Mouse (Mus musculus) liver, embryonic 16.5 days (tissue): Measurements from ENCODE around the gene Gpank1. TPM values are rescaled to one million over a fixed set of nuclear protein-coding genes. Genes with fewer than 3 reads are reported as not detected.
"Not testable (repeated sequence)": the region's sequence is repeated elsewhere in the genome, so short reads cannot be mapped to it uniquely, and the experiment has no call there.

Experiments
- ATAC-seq: fragments of 200-750 bp; cut with Nextera tagmentation; 2 replicates; pipeline ENCODE4 v1.8.0; 2017; ENCODE audit warnings: low read depth, mild to moderate bottlenecking, moderate number of reproducible peaks, moderate library complexity
- H3K27ac ChIP-seq: fragments of 300-500 bp; sonication (generic); 2 replicates; pipeline ENCODE4 v1.5.1; 2014; ENCODE audit warnings: mild to moderate bottlenecking, low read length
- H3K27me3 ChIP-seq: fragments of 300-500 bp; sonication (generic); 2 replicates; pipeline ENCODE4 v1.6.1; 2014; ENCODE audit warnings: low read depth, low read length, mixed read lengths; ENCODE audit not compliant: control insufficient read depth, insufficient read depth
- H3K36me3 ChIP-seq: fragments of 300-500 bp; sonication (generic); 2 replicates; pipeline ENCODE4 v1.6.1; 2014; ENCODE audit warnings: mild to moderate bottlenecking; ENCODE audit not compliant: control insufficient read depth, insufficient read depth
- H3K4me1 ChIP-seq: fragments of 300-500 bp; sonication (generic); 2 replicates; pipeline ENCODE4 v1.6.1; 2014; ENCODE audit warnings: low read depth, low read length, mixed read lengths; ENCODE audit not compliant: control insufficient read depth
- H3K4me2 ChIP-seq: fragments of 300-500 bp; sonication (generic); 2 replicates; pipeline ENCODE4 v1.6.1; 2014; ENCODE audit warnings: low read depth, low read length, mixed read lengths
- H3K4me3 ChIP-seq: fragments of 300-500 bp; sonication (generic); 2 replicates; pipeline ENCODE4 v1.5.1; 2014; ENCODE audit warnings: low read depth, mild to moderate bottlenecking, low read length
- H3K9ac ChIP-seq: fragments of 300-500 bp; sonication (generic); 2 replicates; pipeline ENCODE4 v1.6.1; 2014; ENCODE audit warnings: low read depth, low read length
- H3K9me3 ChIP-seq: fragments of 300-500 bp; sonication (generic); replicated peaks from 2 replicates; pipeline ENCODE4 v1.6.1; 2016; ENCODE audit warnings: low read length; ENCODE audit not compliant: control insufficient read depth
- WGBS: fragments of 180-500 bp; shearing (Covaris S2); extraction: QIAGEN DNeasy Blood & Tissue Kit; methylation state at CpG from one replicate; pipeline ENCODE4 v1.1.7; 2014; ENCODE audit not compliant: insufficient replicate concordance; 5-methylcytosine and 5-hydroxymethylcytosine counted together
- polyA plus RNA-seq: library from polyadenylated mRNA; unstranded; fragments of >200 nt; fragmentation: Nextera tagmentation; extraction: Ambion mirVana; gene quantifications from 2 replicates; pipeline ENCODE4 v1.2.1, GENCODE M21; 2015

Gpank1 gene
- polyA plus RNA-seq, 1 experiment from 2014 or later = 12.9 TPM

DNA sequence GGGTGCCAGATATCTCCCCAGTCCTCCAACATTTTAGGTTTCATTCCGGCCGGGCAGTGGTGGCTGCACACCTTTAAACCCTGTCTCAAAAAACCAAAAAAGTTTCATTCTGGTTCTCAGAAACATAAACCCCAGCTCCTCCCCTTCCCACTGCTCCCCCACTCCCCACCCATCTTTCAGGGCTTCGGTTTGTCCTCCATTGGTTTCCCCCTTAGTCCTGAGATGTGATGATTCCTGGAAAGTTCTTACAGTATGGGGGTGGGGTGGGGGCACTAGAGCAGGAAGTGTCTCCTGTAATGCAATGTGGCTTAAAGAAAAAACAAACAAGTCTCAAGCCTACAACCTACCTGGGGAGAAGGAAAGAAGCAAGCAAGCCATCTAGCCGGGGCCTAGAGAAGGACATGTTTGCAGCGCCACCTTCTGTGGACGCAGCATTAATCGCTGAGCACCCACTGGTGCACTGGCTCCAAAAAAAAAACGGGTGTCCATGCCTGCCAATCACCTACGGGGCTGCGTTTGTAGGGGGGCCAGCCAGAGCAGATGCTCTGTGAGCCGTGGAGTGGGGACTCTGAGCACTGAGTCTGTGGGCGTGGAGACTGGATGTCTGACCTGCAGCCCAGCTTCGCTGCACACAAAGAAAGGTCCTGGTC lies 15.4 kb upstream of the Gpank1 start:
- peaks cover 18% of the 10 kb centered on the region for H3K36me3 ChIP-seq
- H3K4me2 ChIP-seq = 0 out of 2 replicates have a peak overlapping the region, but pooled peaks have one; percentile 9
- peak overlapping the region; percentile 21; the same call in 1 of the 2 replicates for H3K9ac ChIP-seq
- no peak overlapping the region for H3K4me3 ChIP-seq
- WGBS = 25% methylated on average over 13 of the region's 13 CpGs
- H3K4me1 ChIP-seq = peaks cover 38% of the 10 kb centered on the region
- no peak for ATAC-seq
- H3K9me3 ChIP-seq = no peaks in the 10 kb centered on the region
- no peaks in the 10 kb centered on the region for H3K27me3 ChIP-seq
- H3K27ac ChIP-seq = peak overlapping the region; percentile 70

GRCm38 (mm10) chr17:35106522-35106921 lies 14.7 kb upstream of the Gpank1 start:
- ATAC-seq = no peak
- no peak overlapping the region for H3K4me3 ChIP-seq
- no peak overlapping the region for H3K4me2 ChIP-seq
- peaks cover 11% of the 10 kb centered on the region for H3K36me3 ChIP-seq
- H3K9ac ChIP-seq = no peak overlapping the region
- H3K9me3 ChIP-seq = no peaks in the 10 kb centered on the region
- WGBS = 60% methylated on average over 3 of the region's 3 CpGs
- no peaks in the 10 kb centered on the region for H3K27me3 ChIP-seq
- no peak overlapping the region for H3K27ac ChIP-seq
- peaks cover 38% of the 10 kb centered on the region for H3K4me1 ChIP-seq

DNA sequence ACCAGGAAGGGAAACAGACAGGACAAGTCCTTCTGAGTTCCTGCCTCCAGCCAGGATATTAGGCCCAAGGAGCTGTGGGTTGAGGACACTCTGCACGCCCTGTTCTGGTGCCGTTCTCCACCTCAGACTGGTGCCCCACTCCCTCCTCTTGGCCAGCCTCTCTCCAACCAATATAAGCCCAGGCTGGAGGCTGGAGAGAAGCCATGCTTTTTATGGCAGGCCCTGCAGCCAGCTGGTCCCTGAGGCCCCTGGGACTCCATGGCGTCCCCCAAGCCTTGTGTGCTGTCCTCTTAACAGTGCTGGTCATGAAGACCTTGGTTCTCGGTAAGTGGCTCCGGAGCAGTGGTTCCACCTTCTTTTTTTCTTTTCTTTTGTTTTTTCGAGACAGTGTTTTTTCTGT lies 13.2 kb upstream of the Gpank1 start, which contains the start of gene Ly6g5c:
TSS of gene Ly6g5c (plus strand) at position 183 of the 400 bp plus-strand sequence.
- ATAC-seq = no peak
- H3K27me3 ChIP-seq = no peaks in the 10 kb centered on the region
- no peak within 1 kb of the TSS for H3K4me3 ChIP-seq
- WGBS = 78% methylated on average over 6 of the region's 6 CpGs
- no peaks in the 10 kb centered on the region for H3K9me3 ChIP-seq
- H3K4me2 ChIP-seq = no peak within 1 kb of the TSS
- H3K36me3 ChIP-seq = no peaks in the 10 kb centered on the region; the same call in 1 of the 2 replicates
- H3K4me1 ChIP-seq = peaks cover 31% of the 10 kb centered on the region
- no peak within 1 kb of the TSS for H3K27ac ChIP-seq
- no peak within 1 kb of the TSS for H3K9ac ChIP-seq

DNA sequence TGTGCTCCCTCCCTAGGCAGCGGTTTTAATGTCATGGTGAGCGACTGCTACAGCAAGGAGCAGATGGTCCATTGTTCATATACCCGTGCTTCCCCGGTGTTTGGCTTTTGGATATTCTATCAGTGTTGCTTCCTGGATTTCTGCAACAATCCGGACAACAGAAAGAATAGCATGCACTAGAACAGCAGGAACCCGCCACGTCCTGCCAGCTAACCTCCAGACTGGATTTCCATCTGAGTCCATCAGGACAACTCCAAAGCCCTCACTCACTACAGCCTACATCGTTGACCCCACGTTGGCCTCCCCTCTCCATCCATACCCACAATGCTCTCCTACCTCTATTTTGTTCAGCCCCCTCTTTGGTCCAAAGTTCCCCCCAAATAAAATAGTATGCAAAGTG lies 9.5 kb upstream of the Gpank1 start:
- ATAC-seq = no peak
- Histone ChIP-seq H3K9ac (no peak overlapping the region), H3K9me3 (no peaks in the 10 kb centered on the region), H3K4me2 (no peak overlapping the region), H3K36me3 (peaks cover 6% of the 10 kb centered on the region), H3K4me1 (no peaks in the 10 kb centered on the region), H3K27ac (no peak overlapping the region), H3K4me3 (no peak overlapping the region), H3K27me3 (no peaks in the 10 kb centered on the region)
- WGBS = 62% methylated on average over 9 of the region's 9 CpGs

DNA sequence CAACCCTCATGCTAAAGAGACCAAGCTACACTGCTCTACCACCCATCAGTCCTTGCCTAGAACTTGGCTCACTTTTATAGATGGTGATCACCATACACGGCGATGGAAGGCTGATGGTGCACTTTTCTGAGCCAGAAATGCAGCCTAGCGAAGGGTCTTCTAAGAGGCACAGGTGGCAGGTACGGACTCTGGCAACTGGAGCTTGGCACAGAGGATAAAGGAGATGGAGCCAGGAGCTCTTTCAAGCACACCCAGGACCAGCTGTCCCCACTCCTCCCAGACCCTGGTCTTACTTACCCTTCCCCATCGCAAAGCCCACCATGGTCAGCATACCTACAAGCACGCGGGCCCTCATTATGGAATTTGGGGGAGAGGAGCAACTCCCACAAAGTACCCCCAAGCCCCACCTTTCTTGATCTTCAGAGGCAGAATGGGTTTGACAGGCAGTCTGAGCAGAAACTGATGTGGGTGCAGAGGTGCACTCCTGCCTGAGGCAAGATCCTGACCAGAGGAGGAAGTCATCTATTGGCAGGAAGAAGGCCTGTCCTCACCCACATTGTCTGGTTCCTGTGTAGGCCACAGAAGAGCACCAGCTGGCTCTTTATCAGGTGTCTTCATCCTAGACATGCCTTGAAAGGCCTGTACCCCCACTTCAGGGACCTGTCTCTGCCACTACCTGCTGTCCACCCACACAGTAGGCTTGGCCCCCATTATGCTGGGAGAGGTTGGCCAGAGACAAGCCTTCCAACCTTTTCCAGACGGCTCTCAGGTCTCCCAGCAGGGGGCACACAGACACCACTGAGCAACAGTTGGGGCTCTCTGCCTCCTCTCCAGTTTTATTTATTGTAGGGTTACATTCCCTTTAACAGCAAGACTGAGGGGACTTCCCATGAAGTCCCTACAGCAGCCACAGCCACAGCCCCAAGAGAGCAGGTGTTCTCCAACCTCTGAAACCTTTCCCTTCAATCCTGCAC lies 5.9 kb upstream of the Gpank1 start, which contains the start of gene Ly6g5b:
TSS of gene Ly6g5b (minus strand) at position 383 of the 974 bp plus-strand sequence.
- Histone ChIP-seq H3K9ac (no peak within 1 kb of the TSS), H3K27me3 (no peaks in the 10 kb centered on the region), H3K4me2 (no peak within 1 kb of the TSS), H3K9me3 (no peaks in the 10 kb centered on the region), H3K4me3 (no peak within 1 kb of the TSS), H3K4me1 (peaks cover 6% of the 10 kb centered on the region), H3K27ac (no peak within 1 kb of the TSS), H3K36me3 (peaks cover 21% of the 10 kb centered on the region)
- 0 out of 2 replicates have a peak, but pooled peaks have one; percentile 17 for ATAC-seq
- WGBS = 71% methylated on average over 8 of the region's 8 CpGs

DNA sequence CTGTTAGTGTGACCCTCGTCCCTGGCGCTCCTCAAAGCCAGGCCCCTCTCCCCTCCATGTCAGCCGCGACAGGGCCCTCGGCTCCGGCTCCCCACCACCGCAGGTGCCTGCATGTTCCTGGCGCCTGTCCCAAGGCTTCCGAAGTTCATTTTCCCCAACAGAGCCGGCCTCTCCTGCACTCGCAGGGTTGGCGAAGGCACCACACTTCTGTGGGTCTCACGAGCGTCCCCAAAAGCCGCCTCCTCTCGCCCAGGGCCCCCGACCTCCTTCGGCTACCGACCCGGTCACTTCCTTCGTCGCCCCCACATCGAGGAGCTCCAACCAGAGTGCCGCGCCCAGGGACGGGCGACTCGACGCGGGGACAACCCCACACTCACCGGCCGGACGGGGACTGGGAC lies 511 bp upstream of the Gpank1 start:
- H3K27ac ChIP-seq = peak overlapping the region; percentile 80
- H3K4me1 ChIP-seq = peaks cover 17% of the 10 kb centered on the region
- no peaks in the 10 kb centered on the region for H3K9me3 ChIP-seq
- H3K9ac ChIP-seq = peak overlapping the region; percentile 97
- H3K4me3 ChIP-seq = peak overlapping the region; percentile 97
- H3K36me3 ChIP-seq = peaks cover 27% of the 10 kb centered on the region
- H3K4me2 ChIP-seq = peak overlapping the region; percentile 87
- no peak for ATAC-seq
- H3K27me3 ChIP-seq = no peaks in the 10 kb centered on the region
- WGBS = under 1% methylated on average over 33 of the region's 33 CpGs

GRCm38 (mm10) chr17:35121871-35122303 lies 632 bp downstream of the Gpank1 start, which contains the start of gene Csnk2b:
Csnk2b (minus strand) TSS chr17:35122053.
- H3K4me3 ChIP-seq = peak within 1 kb of the TSS; percentile 97
- H3K4me1 ChIP-seq = peaks cover 23% of the 10 kb centered on the region
- peak within 1 kb of the TSS; percentile 95 for H3K27ac ChIP-seq
- H3K9me3 ChIP-seq = no peaks in the 10 kb centered on the region
- H3K27me3 ChIP-seq = no peaks in the 10 kb centered on the region
- peak within 1 kb of the TSS; percentile 97 for H3K9ac ChIP-seq
- H3K36me3 ChIP-seq = peaks cover 20% of the 10 kb centered on the region
- peak within 1 kb of the TSS; percentile 94 for H3K4me2 ChIP-seq
- WGBS = 1% methylated on average over 19 of the region's 19 CpGs
- no peak for ATAC-seq

DNA sequence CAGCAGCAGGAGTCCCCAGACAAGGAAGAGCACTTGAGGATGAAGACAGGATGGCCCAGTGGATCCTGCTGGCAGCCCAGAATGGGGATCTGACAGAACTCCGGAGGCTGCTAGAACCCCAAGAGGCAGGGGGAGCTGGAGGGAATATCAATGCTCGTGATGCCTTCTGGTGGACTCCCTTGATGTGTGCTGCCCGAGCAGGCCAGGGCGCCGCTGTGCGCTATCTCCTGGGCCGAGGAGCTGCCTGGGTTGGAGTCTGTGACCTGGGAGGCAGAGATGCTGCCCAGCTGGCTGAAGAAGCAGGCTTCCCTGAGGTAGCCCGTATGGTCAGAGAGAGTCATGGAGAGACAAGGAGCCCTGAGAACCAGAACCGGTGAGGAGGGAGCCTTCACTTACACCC lies 2.0 kb downstream of the Gpank1 start:
- not testable (repeated sequence) for H3K27me3 ChIP-seq, H3K36me3 ChIP-seq, H3K27ac ChIP-seq, H3K4me3 ChIP-seq, H3K9me3 ChIP-seq, ATAC-seq, H3K9ac ChIP-seq, H3K4me2 ChIP-seq
- 89% methylated on average over 9 of the region's 9 CpGs for whole genome bisulfite sequencing
- peaks cover 32% of the 10 kb centered on the region for H3K4me1 ChIP-seq
